Mouse (Mus musculus): ENCODE data around the gene Kcnmb4. TPM values are rescaled to one million over a fixed set of nuclear protein-coding genes. Genes with fewer than 3 reads are reported as not detected.

Kcnmb4 gene
- polyA plus RNA-seq, 1 experiment = 8.9 TPM

DNA sequence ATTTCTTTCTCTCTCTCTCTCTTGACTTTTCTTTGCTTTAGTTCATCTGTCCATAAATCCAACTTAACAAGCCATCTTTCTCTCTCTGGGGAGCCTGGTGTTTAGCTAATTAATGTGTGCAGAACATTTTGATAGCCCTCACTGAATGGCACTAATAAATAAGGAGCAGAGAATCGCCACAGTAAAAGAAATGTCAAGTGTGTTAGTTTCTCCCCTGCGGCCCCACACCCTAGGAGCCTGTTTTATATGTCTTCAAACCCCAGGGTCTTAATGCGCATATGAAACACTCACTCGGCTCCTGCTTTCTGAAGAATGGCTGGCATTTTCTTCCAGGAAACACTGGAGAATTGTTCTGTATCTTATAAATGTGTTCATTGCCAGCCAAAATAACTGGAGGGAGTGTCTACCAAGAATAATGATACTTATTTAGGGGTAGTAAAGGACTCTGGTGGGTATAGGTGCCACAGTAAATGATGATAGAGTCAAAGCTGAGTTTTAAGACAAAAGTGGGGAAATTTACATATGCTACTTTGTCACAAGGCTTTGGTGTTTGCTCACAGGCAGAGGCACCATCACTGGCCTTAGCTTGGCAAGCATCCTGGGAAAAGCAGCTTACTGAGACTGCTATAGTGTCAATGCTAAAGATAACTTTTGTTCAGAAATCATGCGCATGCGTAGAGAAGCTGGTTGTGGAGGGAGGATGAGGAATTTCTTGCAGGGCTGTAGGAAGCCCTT is 102.5 kb downstream of the Kcnmb4 start:
- Histone ChIP-seq H3K27me3 (ENCODE audit: control insufficient read depth, insufficient read depth, low read length) (no peaks in the 10 kb centered on the region), H3K36me3 (ENCODE audit: control insufficient read depth, insufficient read depth, low read length) (no peaks in the 10 kb centered on the region), H3K4me3 (ENCODE audit: low read depth, low read length) (no peak overlapping the region), H3K27ac (ENCODE audit: insufficient read depth, low read depth, low read length) (no peak overlapping the region), H3K4me1 (ENCODE audit: control insufficient read depth, insufficient read depth, insufficient read length, low read length) (no peaks in the 10 kb centered on the region)
- TF ChIP-seq POLR2A (IDR thresholded peaks at IDR 0.05; ENCODE audit: low read depth, low read length) (no peak), CTCF (IDR thresholded peaks at IDR 0.05; ENCODE audit: extremely low read depth, insufficient read length, insufficient replicate concordance, low read depth, low read length) (no peak)
- 75% methylated on average over 6 of the region's 6 CpGs for WGBS

Other genes with a start within 250 kb of the Kcnmb4 start
- 1.4 and 2.3 TPM in 2 replicates for gene Ptprb, start 198.4 kb downstream of the Kcnmb4 start, polyA plus RNA-seq (2012; rRNA removed)
- gene Cnot2, start 107.6 kb upstream of the Kcnmb4 start, polyA plus RNA-seq (2012; rRNA removed) = 8.7 and 19.2 TPM in 2 replicates